Mouse (Mus musculus) embryonic fibroblast, embryonic 13.5 days (primary cell): Measurements from ENCODE around the gene Bicc1.

ENCODE experiments used
- CTCF ChIP-seq: IDR thresholded peaks from 2 replicates; pipeline ENCODE4 v1.5.1; 2011; ENCODE audit warnings: mild to moderate bottlenecking, control low read depth, low read length, moderate library complexity, borderline replicate concordance; ENCODE audit not compliant: insufficient read depth
- POLR2A ChIP-seq: IDR thresholded peaks from 2 replicates; pipeline ENCODE4 v1.6.1; 2011; ENCODE audit warnings: low read depth, mild to moderate bottlenecking, control low read depth, low read length, moderate library complexity

- TF ChIP-seq POLR2A (peak; percentile 9; the same call in 1 of the 2 replicates), CTCF (no peak)
Observed at GRCm38 (mm10) chr10:71158940-71159675, 392 bp downstream of the Bicc1 start.
